Mouse (Mus musculus) stomach, postnatal 0 days (tissue): ENCODE data around the gene Prpf19.

ENCODE experiments used
- CTCF ChIP-seq: IDR thresholded peaks from 2 replicates; pipeline ENCODE4 v1.5.1; 2016; ENCODE audit warnings: antibody characterized with exemption, low read depth, mild to moderate bottlenecking, moderate library complexity
- EP300 ChIP-seq: optimal IDR thresholded peaks from 2 replicates; pipeline ENCODE3; 2016; ENCODE audit warnings: antibody characterized with exemption

DNA sequence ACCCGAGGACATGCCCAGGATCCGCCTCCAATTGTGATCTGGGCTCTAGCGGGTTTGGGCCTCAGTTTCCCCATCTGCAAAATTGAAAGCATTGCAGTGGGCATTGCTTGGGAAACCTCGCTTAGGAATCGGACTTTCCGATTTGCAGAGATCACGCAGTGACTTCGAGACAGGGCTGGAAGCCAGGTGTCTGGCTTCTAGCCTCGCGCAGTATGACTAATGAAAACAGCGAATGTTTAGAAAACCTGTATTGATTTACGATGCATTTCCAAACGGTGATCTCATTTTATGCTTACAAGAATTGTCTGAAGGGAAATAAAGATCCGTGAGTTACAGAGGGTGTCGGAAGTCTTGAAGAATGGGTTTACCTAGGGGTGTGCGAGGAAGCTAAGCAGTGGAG, 677 bp downstream of the Prpf19 start:
- no peak for TF ChIP-seq CTCF
- no peak for TF ChIP-seq EP300
